Mouse (Mus musculus): ENCODE results near the gene Igsf9.

GRCm38 (mm10) chr1:172433012-172433850, 48.4 kb upstream of the Igsf9 start:
- TF ChIP-seq POLR2A (IDR thresholded peaks at IDR 0.05; ENCODE audit: borderline replicate concordance, extremely low read depth, low read depth, low read length) (no peak), CTCF (IDR thresholded peaks at IDR 0.05; ENCODE audit: insufficient read depth, low read length) (no peak)

Measured in lung, adult 2 months (tissue).